Mouse (Mus musculus): ENCODE results near the gene Crebbp.
"Not testable (repeated sequence)": the region's sequence is repeated elsewhere in the genome, so short reads cannot be mapped to it uniquely, and the experiment has no call there.

Crebbp gene

GRCm38 (mm10) chr16:4160246-4160897, 53.4 kb downstream of the Crebbp start:
- DNase-seq (ENCODE audit: low spot score in 2 of 2), result peak; percentile 43 to 67

DNA sequence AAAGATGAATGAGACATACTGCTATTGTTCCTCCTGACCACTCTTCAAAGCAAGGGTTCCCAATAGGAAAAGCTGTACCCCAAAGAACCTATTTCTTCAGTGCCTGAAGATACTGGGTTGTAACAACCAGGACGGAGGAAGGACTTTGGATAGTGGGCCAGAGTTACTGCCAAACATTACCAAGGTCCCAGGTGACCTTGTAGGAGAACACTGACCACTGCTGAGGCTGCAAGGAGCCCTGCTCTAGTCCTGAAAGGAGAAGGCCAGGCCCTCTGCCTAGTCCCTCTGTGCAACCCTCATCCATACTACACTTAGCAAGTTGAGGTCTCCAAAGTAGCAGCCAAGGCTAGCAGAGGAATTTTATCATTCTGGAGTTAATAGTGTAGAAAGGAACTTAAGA, 60.7 kb downstream of the Crebbp start:
- DNase-seq (ENCODE audit: low spot score in 2 of 2), result no peak

DNA sequence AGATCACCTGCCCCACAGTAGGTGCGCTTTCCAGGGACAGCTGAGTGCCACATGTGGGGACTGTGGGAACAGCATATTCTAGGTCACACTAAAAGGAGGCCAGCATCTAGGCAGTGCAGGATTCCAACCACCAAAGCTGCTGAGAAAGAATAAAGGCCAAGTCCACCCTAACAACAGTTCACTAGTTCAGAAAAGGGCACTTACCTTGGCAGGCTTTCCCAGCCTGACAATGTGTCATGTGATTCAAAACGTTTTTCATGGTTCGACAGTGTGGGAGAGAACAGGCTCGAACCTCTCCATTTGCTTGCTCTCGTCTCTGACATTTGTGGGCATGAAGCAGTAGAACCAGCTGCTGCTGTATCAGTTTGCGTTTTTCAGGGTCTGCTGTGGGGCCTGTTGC, 75.3 kb downstream of the Crebbp start:
- no peak for DNase-seq (ENCODE audit: low spot score in 2 of 2)

DNA sequence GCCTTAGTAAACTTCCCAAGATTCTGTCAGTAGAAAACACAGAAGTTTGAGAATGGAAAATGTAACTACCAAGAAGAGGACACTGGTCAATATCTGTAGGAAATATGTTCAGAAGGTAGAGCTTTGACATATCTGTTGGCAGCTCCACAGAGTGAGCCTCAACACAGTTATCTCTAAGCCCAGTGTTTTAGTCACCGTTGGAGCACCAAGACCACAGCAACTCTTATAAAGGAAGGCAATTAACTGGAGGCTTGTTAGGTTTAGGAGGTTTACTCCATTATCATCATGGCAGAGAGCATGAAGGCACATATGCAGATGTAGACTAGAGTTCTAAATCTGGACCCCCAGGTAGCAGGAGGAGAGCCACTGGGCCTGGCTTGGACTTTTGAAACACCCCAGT, 80.0 kb downstream of the Crebbp start:
- DNase-seq (ENCODE audit: low spot score in 2 of 2), result no peak

DNA sequence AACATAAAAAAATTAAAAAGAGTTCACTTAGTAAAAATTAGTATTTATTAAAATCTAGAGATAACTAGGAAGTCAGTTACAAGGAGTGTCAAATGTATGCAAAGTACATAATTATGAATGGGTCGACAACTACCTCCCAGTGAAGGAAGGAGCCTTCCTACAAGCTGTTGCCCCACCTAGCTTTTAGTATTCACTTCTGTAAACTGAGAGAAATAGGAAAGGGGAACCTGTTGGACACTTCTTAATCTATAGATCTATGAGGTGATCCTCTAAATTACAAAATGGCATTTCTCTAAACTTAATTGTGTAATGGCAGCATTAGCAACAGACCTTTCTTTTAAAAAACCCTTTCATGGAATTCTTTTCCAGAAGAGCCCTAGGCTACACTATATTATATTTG, 84.9 kb downstream of the Crebbp start:
- no peak for DNase-seq (ENCODE audit: low spot score in 2 of 2)

- peak in 1 of 2 experiments; percentile 30 for DNase-seq (ENCODE audit: low spot score in 2 of 2)
These were observed 96.7 kb downstream of the Crebbp start for GRCm38 (mm10) chr16:4117072-4117471.

DNA sequence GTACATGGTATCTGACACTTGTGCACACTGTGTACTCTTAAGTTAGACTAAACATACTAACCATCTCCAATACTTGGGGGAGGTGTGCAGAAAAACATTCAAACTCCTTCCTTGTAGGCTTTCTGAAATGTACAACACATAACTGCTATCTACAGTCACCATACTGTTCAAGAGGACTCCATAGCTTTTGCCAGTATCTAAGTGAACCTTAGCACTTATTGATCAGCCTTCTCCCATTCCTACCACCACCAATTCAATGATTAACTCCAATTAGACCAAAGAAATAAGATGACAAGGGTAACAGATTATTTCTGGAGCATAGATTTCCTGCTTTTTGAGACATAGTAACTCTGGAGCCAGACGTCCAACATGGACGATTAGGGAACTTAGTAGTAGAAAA, 113.4 kb downstream of the Crebbp start:
- DNase-seq (ENCODE audit: low spot score in 2 of 2), result no peak

GRCm38 (mm10) chr16:4097521-4097920, 116.3 kb downstream of the Crebbp start:
- DNase-seq (ENCODE audit: low spot score in 2 of 2), result no peak

GRCm38 (mm10) chr16:4096898-4097297, 116.9 kb downstream of the Crebbp start:
- DNase-seq (ENCODE audit: low spot score in 2 of 2), result no peak

- peak in 1 of 2 experiments; percentile 54 for DNase-seq (ENCODE audit: low spot score in 2 of 2)
These were observed 117.7 kb downstream of the Crebbp start for GRCm38 (mm10) chr16:4096141-4096540.

GRCm38 (mm10) chr16:4087214-4087913, 126.4 kb downstream of the Crebbp start:
- no peak for DNase-seq (ENCODE audit: low spot score in 2 of 2)

- DNase-seq (ENCODE audit: low spot score in 2 of 2), result no peak
These were observed 127.9 kb downstream of the Crebbp start for GRCm38 (mm10) chr16:4085851-4086387.

- DNase-seq (ENCODE audit: low spot score in 2 of 2), result no peak
These were observed 128.7 kb downstream of the Crebbp start for GRCm38 (mm10) chr16:4085051-4085450.

GRCm38 (mm10) chr16:4080419-4080818, 133.4 kb downstream of the Crebbp start:
- not testable (repeated sequence) for DNase-seq (ENCODE audit: low spot score in 2 of 2)

DNA sequence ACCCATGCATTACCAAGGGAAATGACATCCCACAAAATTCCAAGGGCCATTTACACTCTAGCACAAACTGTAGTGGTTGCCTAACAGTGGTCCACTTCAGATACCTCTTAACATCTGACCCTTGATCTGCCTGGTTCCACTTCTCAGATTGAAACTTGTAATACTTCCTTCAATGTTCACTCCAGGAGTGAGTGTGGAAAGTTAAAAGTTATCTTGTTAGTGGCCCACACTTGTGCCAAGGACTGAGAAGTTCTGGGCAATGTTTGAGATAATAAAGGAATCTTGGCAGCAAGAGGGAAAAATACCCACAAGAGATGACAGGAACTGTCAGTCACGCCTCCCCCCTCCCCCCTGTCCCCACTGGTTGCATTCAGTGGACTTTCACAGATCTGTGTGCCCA, 134.1 kb downstream of the Crebbp start:
- DNase-seq (ENCODE audit: low spot score in 2 of 2), result no peak

DNA sequence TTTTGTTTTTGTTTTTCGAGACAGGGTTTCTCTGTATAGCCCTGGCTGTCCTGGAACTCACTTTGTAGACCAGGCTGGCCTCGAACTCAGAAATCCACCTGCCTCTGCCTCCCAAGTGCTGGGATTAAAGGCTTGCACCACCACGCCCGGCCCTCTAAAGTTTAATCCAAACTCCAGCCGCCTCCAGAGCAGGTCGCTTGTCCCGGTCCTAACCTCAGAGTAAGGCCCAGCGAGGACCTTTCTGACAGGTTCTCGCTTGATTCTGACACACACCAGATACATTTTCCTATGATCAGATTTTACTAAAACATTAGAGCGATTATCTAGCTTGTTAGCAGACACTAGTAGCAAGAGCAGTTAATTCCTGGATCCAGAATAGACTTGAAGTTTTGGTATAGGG, 135.5 kb downstream of the Crebbp start:
- peak in 1 of 2 experiments; percentile 31 for DNase-seq (ENCODE audit: low spot score in 2 of 2)

- DNase-seq (ENCODE audit: low spot score in 2 of 2), result peak; percentile 96
These were observed 136.3 kb downstream of the Crebbp start, which contains the start of gene Trap1 for GRCm38 (mm10) chr16:4077384-4078061. TSS of gene Trap1 (minus strand) at chr16:4077827.

DNA sequence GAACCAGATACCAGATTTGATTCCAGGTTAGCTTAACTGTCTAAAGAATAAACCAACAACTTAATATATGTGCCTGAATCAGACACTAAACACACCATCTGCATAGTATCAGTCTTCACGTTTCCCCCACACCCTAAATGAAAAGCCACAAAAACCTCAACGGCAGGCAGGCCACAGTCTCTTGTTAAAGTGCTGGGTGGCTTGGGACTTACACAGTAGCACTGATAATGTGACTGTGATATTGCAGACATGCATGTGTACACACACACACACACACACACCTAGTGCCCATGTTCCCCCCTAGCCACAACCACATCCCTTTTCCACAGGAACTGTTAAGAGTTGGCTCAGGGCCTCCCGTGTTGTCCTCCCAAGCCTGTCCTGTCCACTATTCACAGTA, 139.0 kb downstream of the Crebbp start:
- DNase-seq (ENCODE audit: low spot score in 2 of 2), result no peak

DNA sequence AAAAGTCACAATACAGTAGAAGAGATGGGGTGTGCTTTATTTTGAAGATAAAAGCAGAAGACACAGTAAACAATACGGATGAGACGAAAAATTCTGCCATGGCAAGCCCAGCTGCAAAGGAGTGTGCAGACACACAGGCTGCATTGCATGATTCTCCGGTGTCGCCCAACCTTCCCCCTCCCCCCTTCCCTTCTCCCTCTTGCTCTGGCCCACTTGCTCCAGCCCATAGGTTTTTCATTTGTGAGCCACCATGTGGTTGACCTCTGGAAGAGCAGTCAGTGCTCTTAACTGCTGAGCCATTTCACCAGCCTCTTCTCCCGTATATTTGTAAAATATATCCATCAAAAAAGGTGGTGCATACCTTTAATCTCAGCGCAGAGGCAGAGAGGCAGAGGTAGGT, 139.5 kb downstream of the Crebbp start:
- no peak for DNase-seq (ENCODE audit: low spot score in 2 of 2)

GRCm38 (mm10) chr16:4068588-4068987, 145.2 kb downstream of the Crebbp start:
- peak; percentile 58 to 67 for DNase-seq (ENCODE audit: low spot score in 2 of 2)

DNA sequence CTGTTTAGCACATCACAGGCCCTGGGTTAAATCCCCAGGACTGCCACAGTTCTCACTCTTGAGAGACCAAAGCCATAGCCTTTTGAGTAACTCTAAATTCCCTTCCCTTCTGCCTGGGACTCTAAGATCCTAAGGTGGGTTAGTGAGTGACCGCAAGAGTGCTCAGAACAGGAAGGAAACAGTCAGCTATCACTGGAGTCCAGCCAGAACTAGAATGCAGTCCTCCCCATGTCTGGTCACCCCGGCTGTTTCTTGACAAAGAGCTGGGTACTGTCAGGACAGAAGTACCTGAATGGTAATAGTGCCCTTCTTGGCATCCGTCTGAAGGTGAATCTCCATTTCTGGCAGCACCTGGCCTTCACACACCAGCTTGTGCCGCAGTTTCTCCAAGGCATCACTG, 148.9 kb downstream of the Crebbp start:
- DNase-seq (ENCODE audit: low spot score in 2 of 2), result no peak

GRCm38 (mm10) chr16:4053811-4054210, 160.0 kb downstream of the Crebbp start:
- no peak for DNase-seq (ENCODE audit: low spot score in 2 of 2)

DNA sequence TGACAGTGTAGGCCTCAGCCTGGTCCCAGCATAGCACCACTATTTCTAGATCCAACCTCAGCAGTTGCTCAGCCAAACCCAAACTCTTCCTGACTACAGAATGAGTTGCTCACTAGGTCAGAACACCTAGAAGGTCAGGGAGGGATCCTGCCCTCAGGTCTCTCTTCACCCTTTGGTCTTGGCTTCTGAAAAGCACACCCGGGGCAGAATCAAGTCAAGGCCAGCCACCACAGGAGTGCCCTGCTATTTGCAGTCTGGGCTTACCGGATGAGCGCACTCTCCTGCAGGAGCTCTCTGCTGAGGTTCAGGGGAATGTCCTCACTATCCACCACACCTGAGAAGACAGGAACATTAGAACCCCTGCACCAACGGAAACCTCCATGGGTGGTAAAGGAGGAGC, 161.2 kb downstream of the Crebbp start:
- no peak for DNase-seq (ENCODE audit: low spot score in 2 of 2)
